Mouse (Mus musculus) midbrain, embryonic 15.5 days (tissue): Measurements from ENCODE around the gene Irx6. TPM values are rescaled to one million over a fixed set of nuclear protein-coding genes. Genes with fewer than 3 reads are reported as not detected.

Source experiments
- ATAC-seq: fragments of 200-750 bp; cut with Nextera tagmentation; replicated peaks from 2 replicates; pipeline ENCODE4 v1.8.0; 2017; ENCODE audit warnings: moderate TSS enrichment
- H3K27ac ChIP-seq: fragments of 300-500 bp; sonication (generic); 2 replicates; pipeline ENCODE4 v1.5.1; 2015; ENCODE audit warnings: mild to moderate bottlenecking, inconsistent platforms
- H3K27me3 ChIP-seq: fragments of 300-500 bp; sonication (generic); replicated peaks from 2 replicates; pipeline ENCODE4 v1.6.1; 2015; ENCODE audit warnings: inconsistent platforms
- H3K36me3 ChIP-seq: fragments of 300-500 bp; sonication (generic); replicated peaks from 2 replicates; pipeline ENCODE4 v1.6.1; 2015; ENCODE audit warnings: inconsistent platforms
- H3K4me1 ChIP-seq: fragments of 300-500 bp; sonication (generic); 2 replicates; pipeline ENCODE4 v1.6.1; 2015; ENCODE audit warnings: inconsistent platforms
- H3K4me2 ChIP-seq: fragments of 300-500 bp; sonication (generic); 2 replicates; pipeline ENCODE4 v1.6.1; 2015; ENCODE audit warnings: inconsistent platforms, mild to moderate bottlenecking, moderate library complexity
- H3K4me3 ChIP-seq: fragments of 300-500 bp; sonication (generic); 2 replicates; pipeline ENCODE4 v1.5.1; 2015; ENCODE audit warnings: mild to moderate bottlenecking, inconsistent platforms
- H3K9ac ChIP-seq: fragments of 300-500 bp; sonication (generic); 2 replicates; pipeline ENCODE4 v1.6.1; 2015; ENCODE audit warnings: mild to moderate bottlenecking, inconsistent platforms
- H3K9me3 ChIP-seq: fragments of 300-500 bp; sonication (generic); 2 replicates; pipeline ENCODE4 v1.6.1; 2016; ENCODE audit warnings: inconsistent platforms
- WGBS: fragments of 180-500 bp; shearing (Covaris S2); methylation state at CpG from one replicate; pipeline ENCODE4 v1.1.7; 2015; ENCODE audit warnings: mixed read lengths; 5-methylcytosine and 5-hydroxymethylcytosine counted together
- polyA plus RNA-seq: library from polyadenylated mRNA; unstranded; fragments of >200 nt; fragmentation: Nextera tagmentation; extraction: Ambion mirVana; gene quantifications from 2 replicates; pipeline ENCODE4 v1.2.1, GENCODE M21; 2015

The Irx6 gene
- polyA plus RNA-seq, 1 experiment from 2014 or later: 5.6 TPM

DNA sequence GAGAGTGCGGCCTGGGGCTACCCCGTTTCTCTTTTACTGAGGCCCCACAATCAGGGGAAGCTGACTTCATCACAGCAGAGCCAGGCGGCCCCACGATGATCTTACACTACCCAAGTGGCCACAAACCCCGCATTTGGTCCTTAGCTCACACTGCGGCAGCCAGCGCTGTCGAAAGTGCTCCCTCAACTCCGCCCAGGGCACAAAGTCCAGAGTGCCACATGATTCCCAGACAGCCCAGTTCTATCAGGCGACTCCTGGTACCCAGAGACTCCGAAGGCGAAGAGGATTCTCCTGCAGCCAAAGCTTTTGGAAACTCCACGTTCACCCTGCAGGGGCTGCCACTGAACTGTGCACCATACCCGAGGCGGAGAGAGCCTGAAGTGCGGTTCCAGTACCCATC, 4.3 kb downstream of the Irx6 start:
- H3K4me3 ChIP-seq: peak overlapping the region; percentile 10; the same call in 1 of the 2 replicates
- H3K36me3 ChIP-seq: no peaks in the 10 kb centered on the region
- H3K9ac ChIP-seq: no peak overlapping the region
- H3K4me2 ChIP-seq: peak overlapping the region; percentile 34
- H3K27ac ChIP-seq: no peak overlapping the region
- peaks cover 25% of the 10 kb centered on the region for H3K4me1 ChIP-seq
- no peaks in the 10 kb centered on the region for H3K9me3 ChIP-seq
- ATAC-seq: no peak
- peaks cover 65% of the 10 kb centered on the region for H3K27me3 ChIP-seq
- WGBS: 18% methylated on average over 16 of the region's 16 CpGs

DNA sequence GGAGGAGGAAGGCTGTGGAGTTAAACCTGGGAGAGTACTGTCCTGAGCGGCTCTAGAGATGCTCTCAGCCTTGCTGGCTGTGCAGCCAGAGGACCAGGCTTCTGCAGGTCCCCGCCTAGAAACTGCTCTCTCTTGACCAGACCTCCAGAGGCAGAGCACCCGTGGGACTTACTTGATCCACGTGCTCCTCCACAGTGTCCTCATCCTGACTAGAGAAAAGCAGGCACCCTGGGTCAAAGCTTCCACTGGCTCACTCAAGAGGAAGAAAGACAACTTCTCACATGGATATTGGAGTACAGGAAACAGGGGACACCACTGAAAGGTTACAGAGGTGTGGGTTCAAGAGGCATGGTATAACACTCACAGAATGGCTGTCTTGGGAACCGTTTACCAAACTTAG, 23.3 kb downstream of the Irx6 start:
- 89% methylated on average over 5 of the region's 5 CpGs for WGBS
- Histone ChIP-seq H3K4me1 (peaks cover 5% of the 10 kb centered on the region; the same call in 1 of the 2 replicates), H3K27ac (no peak overlapping the region), H3K9ac (no peak overlapping the region), H3K4me2 (no peak overlapping the region), H3K36me3 (no peaks in the 10 kb centered on the region), H3K27me3 (no peaks in the 10 kb centered on the region), H3K9me3 (no peaks in the 10 kb centered on the region), H3K4me3 (no peak overlapping the region)
- ATAC-seq: no peak

DNA sequence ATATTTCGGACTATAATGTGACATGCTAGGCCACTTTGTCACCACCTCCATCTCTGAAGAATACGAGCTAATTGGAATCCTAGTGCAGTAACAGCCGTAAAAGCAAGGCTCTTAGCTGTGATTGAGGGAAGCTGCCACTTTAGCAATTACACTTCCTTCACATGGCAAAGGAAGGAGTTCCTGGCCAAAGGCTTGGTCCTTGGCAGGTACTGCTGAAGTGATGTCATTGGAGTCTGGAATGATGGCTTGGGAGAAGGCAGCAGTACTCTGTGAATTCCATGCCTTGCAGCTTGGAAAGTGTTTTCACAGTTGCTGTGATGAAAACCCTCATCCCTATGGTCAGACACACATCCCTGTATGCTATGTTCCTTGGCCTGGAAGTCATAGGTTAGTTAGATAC, 24.3 kb downstream of the Irx6 start:
- Histone ChIP-seq H3K9me3 (no peaks in the 10 kb centered on the region), H3K9ac (no peak overlapping the region), H3K4me1 (peaks cover 5% of the 10 kb centered on the region; the same call in 1 of the 2 replicates), H3K4me2 (no peak overlapping the region), H3K27me3 (no peaks in the 10 kb centered on the region), H3K4me3 (no peak overlapping the region), H3K36me3 (no peaks in the 10 kb centered on the region), H3K27ac (no peak overlapping the region)
- ATAC-seq: no peak
- WGBS: 81% methylated on average over 3 of the region's 3 CpGs

DNA sequence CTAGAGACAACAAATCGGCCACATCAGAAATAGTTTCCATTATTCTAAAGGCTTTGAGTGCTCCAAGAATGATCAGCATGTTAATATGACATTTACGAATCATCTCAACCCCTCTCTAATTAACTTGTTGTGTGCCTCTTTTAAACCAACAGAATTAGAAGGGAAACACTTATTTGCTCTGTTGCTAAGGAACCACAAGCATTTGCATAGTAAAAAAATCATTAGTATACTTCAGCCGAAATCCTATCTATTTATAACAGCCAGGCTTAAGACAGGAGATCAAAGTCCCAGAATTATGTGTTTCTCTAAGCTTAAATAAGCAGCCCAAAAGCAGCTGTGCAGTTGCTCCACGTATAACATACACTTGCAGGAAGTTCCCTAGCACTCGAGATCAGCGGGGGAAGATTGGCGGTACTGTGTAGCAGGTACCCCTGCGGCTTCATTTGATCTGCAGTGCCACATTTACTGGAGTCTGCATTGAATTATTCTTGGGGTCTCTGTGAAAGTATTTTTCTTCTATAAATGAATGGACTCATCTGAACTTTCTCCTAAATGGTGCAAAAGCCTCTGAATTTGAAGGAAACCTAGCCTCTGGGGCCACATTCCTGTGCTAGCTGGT, 25.9 kb downstream of the Irx6 start:
- no peaks in the 10 kb centered on the region for H3K36me3 ChIP-seq
- 46% methylated on average over 8 of the region's 8 CpGs for WGBS
- ATAC-seq: no peak
- no peak overlapping the region for H3K27ac ChIP-seq
- no peak overlapping the region for H3K4me3 ChIP-seq
- no peaks in the 10 kb centered on the region for H3K9me3 ChIP-seq
- no peak overlapping the region for H3K4me2 ChIP-seq
- H3K27me3 ChIP-seq: no peaks in the 10 kb centered on the region
- H3K4me1 ChIP-seq: peaks cover 5% of the 10 kb centered on the region; the same call in 1 of the 2 replicates
- H3K9ac ChIP-seq: no peak overlapping the region

DNA sequence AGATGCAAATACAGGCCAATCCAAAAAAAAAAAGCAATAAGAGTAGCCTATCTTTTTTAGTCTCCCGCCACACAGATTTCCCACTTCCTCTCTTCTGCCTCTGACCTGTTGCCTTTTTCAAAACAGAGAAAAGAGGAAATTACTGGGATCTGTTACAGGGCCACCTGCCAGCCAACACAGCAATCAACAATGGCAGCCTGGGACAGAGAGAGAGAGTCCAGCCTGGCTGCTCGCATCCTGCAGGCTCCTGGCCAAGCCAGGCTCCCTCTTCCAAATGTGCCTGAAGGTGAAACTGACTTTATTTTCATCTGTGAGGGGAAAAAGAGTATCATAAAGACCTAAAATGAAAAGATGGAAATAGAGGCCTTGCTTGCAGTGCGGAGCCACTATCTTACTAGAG, 29.3 kb downstream of the Irx6 start:
- H3K4me1 ChIP-seq: peaks cover 5% of the 10 kb centered on the region; the same call in 1 of the 2 replicates
- no peak overlapping the region for H3K27ac ChIP-seq
- no peaks in the 10 kb centered on the region for H3K27me3 ChIP-seq
- ATAC-seq: no peak
- no peaks in the 10 kb centered on the region for H3K36me3 ChIP-seq
- H3K4me2 ChIP-seq: no peak overlapping the region
- WGBS: 76% methylated on average over 3 of the region's 3 CpGs
- H3K9ac ChIP-seq: no peak overlapping the region
- no peaks in the 10 kb centered on the region for H3K9me3 ChIP-seq
- no peak overlapping the region for H3K4me3 ChIP-seq

DNA sequence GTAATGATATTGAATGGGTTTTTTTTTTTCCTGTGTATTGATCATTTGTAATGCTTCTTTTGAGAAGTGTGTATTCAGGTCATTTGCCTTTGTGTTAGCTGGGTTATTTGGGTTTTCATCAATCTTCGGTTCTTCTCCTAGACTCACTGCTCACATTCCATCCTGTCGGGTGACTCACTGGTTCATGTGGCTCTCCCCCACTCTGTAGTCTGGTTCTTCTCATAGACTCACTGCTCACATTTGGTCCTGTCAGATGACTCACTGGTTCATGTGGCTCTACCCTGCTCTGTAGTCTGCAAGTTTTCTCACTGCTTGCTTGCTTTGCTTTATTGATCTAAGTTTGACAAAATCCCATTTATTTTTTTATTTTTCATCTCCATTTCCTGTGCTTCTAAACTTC, 32.2 kb downstream of the Irx6 start:
- 68% methylated on average over 2 of the region's 2 CpGs for WGBS
- Histone ChIP-seq H3K9me3 (no peaks in the 10 kb centered on the region), H3K9ac (no peak overlapping the region), H3K27me3 (no peaks in the 10 kb centered on the region), H3K4me2 (no peak overlapping the region), H3K36me3 (no peaks in the 10 kb centered on the region), H3K27ac (no peak overlapping the region), H3K4me1 (no peaks in the 10 kb centered on the region), H3K4me3 (no peak overlapping the region)
- ATAC-seq: no peak

DNA sequence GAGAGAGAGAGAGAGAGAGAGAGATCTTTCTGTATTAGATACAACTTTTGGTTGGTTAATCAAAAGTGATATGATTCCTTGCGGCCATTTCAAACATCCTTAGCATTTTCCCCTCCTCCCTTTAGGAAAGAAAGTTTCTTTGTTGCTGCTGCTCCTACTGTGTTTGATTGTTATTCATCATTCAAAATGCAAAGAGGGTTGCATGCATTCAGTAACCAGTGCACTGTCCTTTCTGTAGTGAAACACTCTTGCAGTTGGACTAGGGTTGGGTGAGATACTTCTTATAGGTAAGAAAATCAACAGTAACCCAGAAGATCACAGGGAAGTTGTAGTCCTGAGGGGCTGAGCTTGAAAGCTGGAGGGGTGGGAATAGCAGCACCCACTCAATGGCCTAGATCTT, 39.2 kb downstream of the Irx6 start:
- H3K4me1 ChIP-seq: no peaks in the 10 kb centered on the region
- ATAC-seq: no peak
- no peak overlapping the region for H3K27ac ChIP-seq
- H3K27me3 ChIP-seq: no peaks in the 10 kb centered on the region
- H3K9ac ChIP-seq: no peak overlapping the region
- H3K4me2 ChIP-seq: no peak overlapping the region
- no peak overlapping the region for H3K4me3 ChIP-seq
- H3K9me3 ChIP-seq: no peaks in the 10 kb centered on the region
- no peaks in the 10 kb centered on the region for H3K36me3 ChIP-seq
- WGBS: 70% methylated on average over 1 of the region's 1 CpGs

DNA sequence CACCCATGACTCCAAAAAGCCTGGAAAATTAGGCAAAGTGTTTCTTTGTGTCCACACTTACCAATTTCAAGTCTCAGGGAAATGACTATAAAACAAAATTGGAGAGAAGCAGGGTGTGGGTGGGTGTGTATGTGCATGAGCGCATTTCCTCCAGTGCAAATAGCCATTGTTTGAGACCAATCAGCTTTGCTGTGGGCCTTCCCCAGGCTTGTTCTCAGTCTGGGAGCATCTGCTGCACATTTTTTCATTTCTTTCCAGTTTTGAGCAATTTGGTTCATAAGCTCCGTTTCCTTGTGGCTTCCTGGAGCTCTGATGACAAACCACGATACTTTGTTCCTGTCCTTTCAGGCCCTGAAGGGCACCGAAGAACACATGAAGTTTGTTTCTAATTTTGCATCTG, 43.3 kb downstream of the Irx6 start:
- Histone ChIP-seq H3K27me3 (no peaks in the 10 kb centered on the region), H3K4me3 (no peak overlapping the region), H3K9ac (no peak overlapping the region), H3K27ac (no peak overlapping the region), H3K36me3 (no peaks in the 10 kb centered on the region), H3K9me3 (no peaks in the 10 kb centered on the region), H3K4me2 (no peak overlapping the region), H3K4me1 (peaks cover 11% of the 10 kb centered on the region)
- WGBS: 79% methylated on average over 4 of the region's 4 CpGs
- ATAC-seq: no peak

DNA sequence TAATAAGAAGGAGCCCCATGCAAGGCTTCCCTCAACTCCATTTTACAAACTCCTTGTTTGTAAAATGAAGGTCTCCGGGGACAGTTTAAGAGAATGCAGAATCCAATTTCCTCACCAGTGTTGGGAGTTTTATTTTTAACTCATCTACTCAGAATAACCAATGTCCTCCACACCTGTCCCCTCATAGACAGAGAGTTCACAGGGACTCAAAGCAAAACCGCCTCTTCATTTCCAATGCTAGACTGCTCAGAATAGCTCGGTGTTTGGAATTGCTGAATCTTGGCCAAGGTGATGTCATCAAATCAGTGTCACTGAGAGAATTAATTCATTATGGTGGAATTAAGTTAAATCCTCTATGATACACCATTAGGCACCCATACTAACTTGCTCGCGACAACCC, 44.0 kb downstream of the Irx6 start:
- peaks cover 16% of the 10 kb centered on the region for H3K4me1 ChIP-seq
- H3K27ac ChIP-seq: no peak overlapping the region
- H3K36me3 ChIP-seq: no peaks in the 10 kb centered on the region
- H3K9me3 ChIP-seq: no peaks in the 10 kb centered on the region
- WGBS: 77% methylated on average over 5 of the region's 5 CpGs
- H3K9ac ChIP-seq: no peak overlapping the region
- no peak for ATAC-seq
- no peak overlapping the region for H3K4me2 ChIP-seq
- H3K27me3 ChIP-seq: no peaks in the 10 kb centered on the region
- H3K4me3 ChIP-seq: no peak overlapping the region

DNA sequence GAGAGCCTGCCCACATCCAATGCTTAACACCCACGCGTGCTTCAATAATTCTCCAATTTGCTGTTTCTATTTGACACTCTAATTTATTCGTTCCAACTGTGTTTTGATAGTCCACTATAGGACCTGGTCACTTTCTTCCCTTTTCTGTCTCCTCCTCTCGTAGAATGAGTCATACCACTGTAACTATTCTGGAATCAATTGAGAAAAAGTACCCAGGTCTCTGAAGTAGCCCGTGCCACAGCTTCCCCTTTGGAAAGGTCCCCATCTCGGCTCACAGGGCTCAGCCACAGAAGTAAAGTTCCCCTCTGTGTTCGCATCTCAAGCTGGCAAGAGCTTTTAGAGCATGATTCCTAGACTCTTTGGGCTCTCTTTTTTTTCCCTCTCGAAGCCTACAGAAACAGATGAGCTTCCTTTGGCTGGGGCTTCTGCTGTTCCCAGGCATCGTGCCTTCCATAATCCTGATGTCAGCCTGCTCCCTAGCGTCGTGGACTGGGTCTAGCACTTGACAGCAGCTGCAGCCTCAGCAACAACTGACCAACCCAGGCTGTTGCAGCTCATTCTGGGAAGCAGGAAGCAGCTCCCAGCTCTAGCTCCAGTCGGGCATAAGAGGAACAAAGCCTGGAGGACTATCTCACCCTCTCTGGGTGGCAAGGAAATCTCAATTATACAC, 47.3 kb downstream of the Irx6 start:
- Histone ChIP-seq H3K9me3 (no peaks in the 10 kb centered on the region), H3K4me2 (no peak overlapping the region), H3K4me1 (peaks cover 24% of the 10 kb centered on the region), H3K4me3 (no peak overlapping the region), H3K27me3 (no peaks in the 10 kb centered on the region), H3K9ac (no peak overlapping the region), H3K36me3 (no peaks in the 10 kb centered on the region), H3K27ac (no peak overlapping the region)
- WGBS: 33% methylated on average over 12 of the region's 12 CpGs
- ATAC-seq: peak; percentile 92

DNA sequence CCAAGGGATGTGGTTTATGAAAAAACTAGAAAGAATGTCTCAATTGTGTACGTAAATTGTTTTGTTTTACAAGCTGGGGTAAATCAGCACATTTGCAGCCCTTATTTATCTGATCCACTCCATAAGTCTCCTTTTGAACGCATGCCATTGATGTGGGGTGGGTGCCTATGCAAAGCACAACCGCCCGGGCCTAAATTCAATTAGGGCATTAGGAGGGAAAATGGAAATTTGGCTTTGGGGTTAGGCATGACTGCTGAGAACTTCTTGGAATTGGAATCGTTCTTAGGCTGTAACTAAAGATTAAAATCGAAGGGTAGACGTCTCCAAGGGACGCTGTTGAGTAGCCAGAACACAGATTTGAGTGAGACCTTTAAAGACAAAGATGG, 47.8 kb downstream of the Irx6 start:
- H3K4me3 ChIP-seq: no peak overlapping the region
- H3K4me1 ChIP-seq: peaks cover 24% of the 10 kb centered on the region
- ATAC-seq: no peak
- H3K36me3 ChIP-seq: no peaks in the 10 kb centered on the region
- H3K27me3 ChIP-seq: no peaks in the 10 kb centered on the region
- H3K9ac ChIP-seq: no peak overlapping the region
- H3K4me2 ChIP-seq: no peak overlapping the region
- no peak overlapping the region for H3K27ac ChIP-seq
- WGBS: 31% methylated on average over 8 of the region's 8 CpGs
- no peaks in the 10 kb centered on the region for H3K9me3 ChIP-seq

DNA sequence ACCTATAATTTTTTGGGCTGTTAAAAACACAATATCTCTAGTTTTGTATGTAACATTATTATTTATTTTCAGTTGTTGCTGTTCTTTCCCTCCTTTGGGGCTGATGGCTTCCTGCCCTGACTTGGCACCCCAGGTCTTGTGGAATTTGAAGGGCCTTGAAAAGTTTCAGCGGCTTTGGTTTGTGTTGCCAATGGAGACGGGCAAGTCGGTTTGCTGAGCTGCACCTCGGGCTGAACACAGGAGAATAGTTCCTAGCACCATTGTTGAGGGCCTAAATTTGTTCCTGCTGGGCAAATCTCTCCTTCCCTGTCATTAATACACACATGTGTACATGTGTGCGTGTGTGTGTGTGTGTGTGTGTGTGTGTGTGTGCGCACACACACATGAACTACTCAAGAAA, 49.2 kb downstream of the Irx6 start:
- Histone ChIP-seq H3K27me3 (no peaks in the 10 kb centered on the region), H3K9ac (no peak overlapping the region), H3K36me3 (no peaks in the 10 kb centered on the region), H3K27ac (no peak overlapping the region), H3K4me2 (no peak overlapping the region), H3K4me1 (peaks cover 24% of the 10 kb centered on the region), H3K9me3 (no peaks in the 10 kb centered on the region), H3K4me3 (no peak overlapping the region)
- ATAC-seq: no peak
- 40% methylated on average over 6 of the region's 6 CpGs for WGBS

DNA sequence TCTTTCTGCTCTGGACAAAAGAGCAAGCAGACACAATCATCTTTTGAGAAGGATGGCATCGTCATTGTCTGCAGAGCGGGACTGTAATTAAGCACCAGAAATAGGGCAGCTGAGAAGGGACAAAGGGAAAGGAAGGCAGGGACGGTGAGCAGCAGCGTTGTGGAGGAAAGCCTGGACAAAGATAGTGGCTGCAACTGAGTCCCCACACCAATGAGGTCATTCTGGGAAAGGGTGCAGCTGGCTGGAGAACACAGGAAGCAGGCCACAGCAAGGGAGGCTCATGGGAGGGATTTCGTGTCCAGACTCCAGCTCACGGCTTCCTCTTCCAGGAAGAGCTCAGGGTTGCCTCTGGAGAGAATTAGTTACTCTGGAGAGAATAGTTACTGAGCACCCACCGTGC, 49.9 kb downstream of the Irx6 start:
- no peak overlapping the region for H3K27ac ChIP-seq
- H3K4me3 ChIP-seq: no peak overlapping the region
- H3K9me3 ChIP-seq: no peaks in the 10 kb centered on the region
- no peaks in the 10 kb centered on the region for H3K27me3 ChIP-seq
- H3K36me3 ChIP-seq: no peaks in the 10 kb centered on the region
- no peak for ATAC-seq
- H3K9ac ChIP-seq: no peak overlapping the region
- H3K4me2 ChIP-seq: no peak overlapping the region
- WGBS: 20% methylated on average over 7 of the region's 7 CpGs
- H3K4me1 ChIP-seq: peaks cover 24% of the 10 kb centered on the region
